Mouse (Mus musculus) CH12.LX (cell line): ENCODE results near the gene Icos. TPM values are rescaled to one million over a fixed set of nuclear protein-coding genes. Genes with fewer than 3 reads are reported as not detected.

Experiments
- DNase-seq: peaks from one replicate; pipeline ENCODE4 v3.0.0-alpha.2; 2013; ENCODE audit errors: extremely low read depth
- H3K27ac ChIP-seq: 2 replicates; pipeline ENCODE4 v1.5.1; 2012; ENCODE audit warnings: low read depth, mild to moderate bottlenecking, control low read depth, moderate library complexity; ENCODE audit not compliant: insufficient read depth
- H3K27me3 ChIP-seq: replicated peaks from 2 replicates; pipeline ENCODE3; 2012; ENCODE audit warnings: inconsistent platforms
- H3K36me3 ChIP-seq, 2 experiments: replicated peaks in 1 of 2; 2 replicates each; pipeline versions ENCODE3 to v1.6.1; 2012; ENCODE audit warnings: inconsistent platforms in 1 of 2, low read length in 1 of 2, mild to moderate bottlenecking in 1 of 2, mixed read lengths in 1 of 2, moderate library complexity in 1 of 2; ENCODE audit not compliant: control insufficient read depth in 1 of 2, insufficient read depth in 1 of 2
- H3K4me1 ChIP-seq, 2 experiments: 2 replicates each; pipeline ENCODE4 v1.6.1; 2012; ENCODE audit warnings: inconsistent platforms in 1 of 2, moderate library complexity in 1 of 2; ENCODE audit not compliant: insufficient read depth in 2 of 2, control insufficient read depth in 1 of 2
- H3K4me2 ChIP-seq: 2 replicates; pipeline ENCODE4 v1.6.1; 2012; ENCODE audit warnings: low read depth, mild to moderate bottlenecking, control low read depth; ENCODE audit not compliant: poor library complexity, insufficient read depth, severe bottlenecking
- H3K4me3 ChIP-seq, 3 experiments: fragments of 150-350 bp in 1 of 3; sonication (generic) in 1 of 3; replicated peaks in 1 of 3; 2 replicates each; pipeline versions ENCODE3 to v1.5.1; 2011 to 2012; ENCODE audit warnings: low read depth in 2 of 3, low read length in 2 of 3, mild to moderate bottlenecking in 2 of 3, moderate library complexity in 2 of 3, control low read depth in 1 of 3, improper control_type of control experiment in 1 of 3, inconsistent platforms in 1 of 3, mixed read lengths in 1 of 3; ENCODE audit not compliant: poor library complexity in 1 of 3
- H3K79me2 ChIP-seq: replicated peaks from 2 replicates; pipeline ENCODE4 v1.6.1; 2012; ENCODE audit warnings: mild to moderate bottlenecking, moderate library complexity; ENCODE audit not compliant: control insufficient read depth, poor library complexity, insufficient read depth, severe bottlenecking; ENCODE audit errors: extremely low read depth
- H3K9ac ChIP-seq: 2 replicates; pipeline ENCODE4 v1.6.1; 2012; ENCODE audit warnings: low read depth, mild to moderate bottlenecking, control low read depth, moderate library complexity; ENCODE audit not compliant: insufficient read depth
- H3K9me3 ChIP-seq: replicated peaks from 2 replicates; pipeline ENCODE3; 2012; ENCODE audit warnings: low read length, inconsistent platforms, mixed read lengths
- CHD2 ChIP-seq: IDR thresholded peaks from 2 replicates; pipeline ENCODE4 v1.6.1; 2011; ENCODE audit warnings: low read length, improper control_type of control experiment
- CTCF ChIP-seq, 2 experiments: IDR thresholded peaks in 1 of 2; conservative IDR thresholded peaks in 1 of 2; 2 replicates each; pipeline ENCODE4 v1.5.1; 2011 to 2012; ENCODE audit warnings: low read depth in 2 of 2, low read length in 2 of 2, improper control_type of control experiment in 1 of 2, inconsistent platforms in 1 of 2, mild to moderate bottlenecking in 1 of 2, moderate library complexity in 1 of 2
- ETS1 ChIP-seq: conservative IDR thresholded peaks from 2 replicates; pipeline ENCODE4 v1.6.1; 2012; ENCODE audit warnings: low read depth, mild to moderate bottlenecking, inconsistent platforms, low read length, improper control_type of control experiment, moderate library complexity
- MAX ChIP-seq: IDR thresholded peaks from 2 replicates; pipeline ENCODE4 v1.6.1; 2011; ENCODE audit warnings: low read length, improper control_type of control experiment
- MAZ ChIP-seq: IDR thresholded peaks from 2 replicates; pipeline ENCODE4 v1.6.1; 2012; ENCODE audit warnings: low read depth, mild to moderate bottlenecking, inconsistent platforms, low read length, improper control_type of control experiment, moderate library complexity
- MEF2A ChIP-seq: IDR thresholded peaks from 2 replicates; pipeline ENCODE4 v1.6.1; 2014; ENCODE audit warnings: low read depth, mild to moderate bottlenecking, inconsistent platforms, low read length, improper control_type of control experiment, borderline replicate concordance
- PAX5 ChIP-seq: IDR thresholded peaks from 2 replicates; pipeline ENCODE4 v1.6.1; 2012; ENCODE audit warnings: low read length, inconsistent platforms, mixed read lengths
- RAD21 ChIP-seq: IDR thresholded peaks from 2 replicates; pipeline ENCODE4 v1.6.1; 2011; ENCODE audit warnings: low read depth, mild to moderate bottlenecking, low read length, improper control_type of control experiment, moderate library complexity
- SIN3A ChIP-seq: IDR thresholded peaks from 2 replicates; pipeline ENCODE4 v1.6.1; 2012; ENCODE audit warnings: low read length, improper control_type of control experiment, inconsistent platforms
- SMC3 ChIP-seq: IDR thresholded peaks from 2 replicates; pipeline ENCODE4 v1.6.1; 2011; ENCODE audit warnings: low read depth, low read length, improper control_type of control experiment
- TBP ChIP-seq: conservative IDR thresholded peaks from 2 replicates; pipeline ENCODE4 v1.6.1; 2011; ENCODE audit warnings: low read depth, low read length, improper control_type of control experiment
- ZC3H11A ChIP-seq: IDR thresholded peaks from 2 replicates; pipeline ENCODE4 v1.6.1; 2012; ENCODE audit warnings: low read depth, mild to moderate bottlenecking, inconsistent platforms, low read length, improper control_type of control experiment
- ZMIZ1 ChIP-seq: IDR thresholded peaks from 2 replicates; pipeline ENCODE4 v1.6.1; 2012; ENCODE audit warnings: low read depth, mild to moderate bottlenecking, inconsistent platforms, low read length, improper control_type of control experiment
- dilution Hi-C: fragments of 300-500 bp; cut with MboI; formaldehyde crosslinking; loops from 2 replicates; pipeline ENCODE4 v1.14.3; 2020; ENCODE audit warnings: low sequenced_read_pairs; ENCODE audit not compliant: extremely low pct_unique_long_range_greater_than_20kb, extremely low pct_ligation_motif_present
- in situ Hi-C: fragments of 300-500 bp; cut with MboI; formaldehyde crosslinking; loops from 3 replicates; pipeline ENCODE4 v1.14.3; 2019; ENCODE audit warnings: low sequenced_read_pairs, low pct_ligation_motif_present, low pct_unique_long_range_greater_than_20kb, mixed read lengths
- polyA plus RNA-seq: library from polyadenylated mRNA; unstranded; fragments of >175 nt; gene quantifications from 2 replicates; pipeline ENCODE4 v1.2.1, GENCODE M21; 2012; ENCODE audit warnings: low read depth; ENCODE audit not compliant: insufficient read length
- total RNA-seq, 2 experiments: library from RNA; depleted of rRNA; stranded (reverse); fragments of 300-350 nt in 1 of 2; fragments of >200 nt in 1 of 2; gene quantifications; 2 replicates each; pipeline ENCODE4 v1.2.3; 2012 to 2014

Gene Icos
- total and polyA plus RNA-seq, 3 experiments, result 0.08 TPM; not detected in 2

GRCm38 (mm10) chr1:60945633-60946401 lies 31.9 kb upstream of the Icos start:
- no peak for DNase-seq
- in situ Hi-C loops, result no loop called here
- Histone ChIP-seq H3K9ac (no peak overlapping the region; the same call in 1 of the 2 replicates), H3K36me3 (no peaks in the 10 kb centered on the region), H3K4me3 (no peak overlapping the region), H3K4me2 (no peak overlapping the region), H3K4me1 (peaks cover 5 to 40% of the 10 kb centered on the region in 2 experiments; a peak in 3 of 4 replicates), H3K9me3 (no peaks in the 10 kb centered on the region), H3K27ac (no peak overlapping the region), H3K27me3 (no peaks in the 10 kb centered on the region), H3K79me2 (no peaks in the 10 kb centered on the region)
- dilution Hi-C loops, result no loop called here
- TF ChIP-seq PAX5, result no peak
- TF ChIP-seq TBP, result no peak
- TF ChIP-seq SIN3A, result no peak
- no peak for TF ChIP-seq MEF2A
- peak; percentile 59 for TF ChIP-seq RAD21
- TF ChIP-seq ZMIZ1, result no peak
- TF ChIP-seq MAX, result no peak
- TF ChIP-seq CTCF (conservative IDR thresholded peaks at IDR 0.05 in 1 of 2, IDR thresholded peaks at IDR 0.05 in 1 of 2; ENCODE audit: low read depth in 2 of 2, low read length in 2 of 2), result peak in 1 of 2 experiments; percentile 64; a peak in 2 of 4 replicates
- TF ChIP-seq SMC3, result peak; percentile 49
- TF ChIP-seq MAZ, result no peak
- peak; percentile 31; the same call in 1 of the 2 replicates for TF ChIP-seq ZC3H11A
- no peak for TF ChIP-seq ETS1
- TF ChIP-seq CHD2, result peak; percentile 51

GRCm38 (mm10) chr1:60948112-60948511 lies 29.6 kb upstream of the Icos start:
- no peaks in the 10 kb centered on the region for H3K27me3 ChIP-seq
- H3K4me1 ChIP-seq, result peaks cover 0 to 25% of the 10 kb centered on the region in 2 experiments; a peak in 2 of 4 replicates
- no peak for DNase-seq
- H3K27ac ChIP-seq, result no peak overlapping the region
- TF ChIP-seq RAD21, result no peak
- no peak for TF ChIP-seq CHD2
- dilution Hi-C loops, result no loop called here
- H3K9me3 ChIP-seq, result no peaks in the 10 kb centered on the region
- no peak overlapping the region for H3K4me2 ChIP-seq
- H3K79me2 ChIP-seq, result no peaks in the 10 kb centered on the region
- no peak overlapping the region for H3K9ac ChIP-seq
- no peak overlapping the region for H3K4me3 ChIP-seq
- H3K36me3 ChIP-seq, result no peaks in the 10 kb centered on the region
- in situ Hi-C loops, result no loop called here
